Mouse (Mus musculus) lung, postnatal 0 days (tissue): Measurements from ENCODE around the gene Klhl28.

Experiments used
- CTCF ChIP-seq: IDR thresholded peaks from 2 replicates; pipeline ENCODE4 v1.5.1; 2016; ENCODE audit warnings: antibody characterized with exemption, mild to moderate bottlenecking
- EP300 ChIP-seq: IDR thresholded peaks from 2 replicates; pipeline ENCODE4 v1.6.1; 2016; ENCODE audit warnings: antibody characterized with exemption, mild to moderate bottlenecking, control low read depth

DNA sequence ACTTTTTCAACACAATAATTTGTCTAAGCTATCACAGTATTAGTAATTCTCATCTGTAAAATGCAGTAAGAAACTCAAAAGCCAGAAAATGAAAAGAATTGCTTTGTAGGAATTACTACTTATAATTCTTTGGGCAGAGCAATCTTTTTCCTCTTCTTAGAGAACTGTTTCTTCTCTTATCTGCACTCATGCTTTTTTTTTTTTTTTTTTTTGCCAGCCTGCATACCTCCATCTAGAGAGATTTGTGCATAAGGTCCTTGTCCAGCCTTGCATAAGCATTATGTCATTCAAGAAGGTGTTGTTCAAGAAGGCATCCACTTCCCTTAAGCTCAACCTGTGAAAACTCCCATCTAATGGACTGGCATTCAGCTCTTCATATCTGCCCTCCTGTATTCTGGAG lies 48.6 kb downstream of the Klhl28 start:
- TF ChIP-seq EP300, result no peak
- TF ChIP-seq CTCF, result no peak
